Comparison of ENCODE assay signal across 8 mouse cellular contexts in genomic region chr2:25332286-25333160, GRCm38 (mm10). TPM values are rescaled to one million over a fixed set of nuclear protein-coding genes. Genes with fewer than 3 reads are reported as not detected.
DNase-seq lines count a peak whose midpoint lies in the region; ATAC-seq and TF ChIP-seq lines count a peak whose summit lies in the region.

Gene Man1b1 (plus strand): TSS chr2:25332338.

- peak within 1 kb of the TSS; percentile 85 for H3K4me3 ChIP-seq in hindbrain, embryonic 10.5 days
- H3K4me3 ChIP-seq in lung, postnatal 0 days (ENCODE audit: low read depth, low read length): peak within 1 kb of the TSS; percentile 94

- peak within 1 kb of the TSS; percentile 84 for H3K9ac ChIP-seq in lung, postnatal 0 days (replicated peaks; ENCODE audit: low read depth)

- no peaks in the 10 kb centered on the region for H3K27me3 ChIP-seq in hindbrain, embryonic 10.5 days (ENCODE audit: insufficient read depth, poor library complexity, severe bottlenecking)
- H3K27me3 ChIP-seq in lung, postnatal 0 days (replicated peaks; ENCODE audit: insufficient read depth, low read length): no peaks in the 10 kb centered on the region

- peak within 1 kb of the TSS; percentile 91 for H3K4me2 ChIP-seq in lung, postnatal 0 days (replicated peaks; ENCODE audit: low read depth, low read length)

- no peaks in the 10 kb centered on the region for H3K9me3 ChIP-seq in hindbrain, embryonic 10.5 days
- H3K9me3 ChIP-seq in lung, postnatal 0 days (ENCODE audit: low read length): no peaks in the 10 kb centered on the region

- no peak for TF ChIP-seq EP300 in lung, postnatal 0 days (IDR thresholded peaks at IDR 0.05)

- H3K36me3 ChIP-seq in hindbrain, embryonic 10.5 days: peaks cover 41% of the 10 kb centered on the region
- peaks cover 12% of the 10 kb centered on the region for H3K36me3 ChIP-seq in lung, postnatal 0 days (ENCODE audit: insufficient read depth, low read length)

- under 1% methylated on average over 78 of the region's 78 CpGs for WGBS in hindbrain, embryonic 10.5 days
- under 1% methylated on average over 77 of the region's 78 CpGs for WGBS in lung, postnatal 0 days

- peak; percentile 98 for ATAC-seq in frontal cortex, adult (ENCODE audit: low TSS enrichment)
- peak; percentile 99 for ATAC-seq in lung, postnatal 0 days

- DNase-seq in MN1 (ENCODE audit: low spot score): peak; percentile 99
- peak; percentile 99 for DNase-seq in cerebellum, adult 9-10 months
- DNase-seq in hindbrain, embryonic 10.5 days (ENCODE audit: low spot score): peak; percentile 99
- peak; percentile 99 for DNase-seq in layer of hippocampus, adult 9-11 months
- peak; percentile 100 for DNase-seq in lung, postnatal 0 days (ENCODE audit: low spot score)
- DNase-seq in ovary, postnatal 14 days (ENCODE audit: low spot score): peak; percentile 99
- peak; percentile 100 for DNase-seq in thymus, postnatal 14 days

- peaks cover 29% of the 10 kb centered on the region for H3K4me1 ChIP-seq in hindbrain, embryonic 10.5 days (replicated peaks)
- H3K4me1 ChIP-seq in lung, postnatal 0 days (ENCODE audit: insufficient read depth, low read depth, low read length): peaks cover 8% of the 10 kb centered on the region

- peak; percentile 69 for TF ChIP-seq CTCF in lung, postnatal 0 days (IDR thresholded peaks at IDR 0.05)

- peak within 1 kb of the TSS; percentile 95 for H3K27ac ChIP-seq in hindbrain, embryonic 10.5 days
- peak within 1 kb of the TSS; percentile 87 for H3K27ac ChIP-seq in lung, postnatal 0 days (ENCODE audit: low read length)

RNA-seq across cellular contexts. Expression of gene Man1b1, which starts in this region (rescaled TPM):
- polyA plus RNA-seq in hindbrain, embryonic 10.5 days (2016; fragmentation: Nextera tagmentation; extraction: Ambion mirVana): 57.4 and 58.7 TPM in 2 replicates
- polyA plus RNA-seq in lung, postnatal 0 days (2015; fragmentation: Nextera tagmentation; extraction: Ambion mirVana): 36.8 and 40.9 TPM in 2 replicates

Comparison
In these comparisons a context has a peak if more than half of its experiments do, and no peak if none do; other contexts are left out.
1. Peak in every context shown above with its lines: DNase-seq, ATAC-seq, H3K4me3 ChIP-seq and H3K27ac ChIP-seq.